ENCODE assay signal across 8 mouse cellular contexts in the genomic region with DNA sequence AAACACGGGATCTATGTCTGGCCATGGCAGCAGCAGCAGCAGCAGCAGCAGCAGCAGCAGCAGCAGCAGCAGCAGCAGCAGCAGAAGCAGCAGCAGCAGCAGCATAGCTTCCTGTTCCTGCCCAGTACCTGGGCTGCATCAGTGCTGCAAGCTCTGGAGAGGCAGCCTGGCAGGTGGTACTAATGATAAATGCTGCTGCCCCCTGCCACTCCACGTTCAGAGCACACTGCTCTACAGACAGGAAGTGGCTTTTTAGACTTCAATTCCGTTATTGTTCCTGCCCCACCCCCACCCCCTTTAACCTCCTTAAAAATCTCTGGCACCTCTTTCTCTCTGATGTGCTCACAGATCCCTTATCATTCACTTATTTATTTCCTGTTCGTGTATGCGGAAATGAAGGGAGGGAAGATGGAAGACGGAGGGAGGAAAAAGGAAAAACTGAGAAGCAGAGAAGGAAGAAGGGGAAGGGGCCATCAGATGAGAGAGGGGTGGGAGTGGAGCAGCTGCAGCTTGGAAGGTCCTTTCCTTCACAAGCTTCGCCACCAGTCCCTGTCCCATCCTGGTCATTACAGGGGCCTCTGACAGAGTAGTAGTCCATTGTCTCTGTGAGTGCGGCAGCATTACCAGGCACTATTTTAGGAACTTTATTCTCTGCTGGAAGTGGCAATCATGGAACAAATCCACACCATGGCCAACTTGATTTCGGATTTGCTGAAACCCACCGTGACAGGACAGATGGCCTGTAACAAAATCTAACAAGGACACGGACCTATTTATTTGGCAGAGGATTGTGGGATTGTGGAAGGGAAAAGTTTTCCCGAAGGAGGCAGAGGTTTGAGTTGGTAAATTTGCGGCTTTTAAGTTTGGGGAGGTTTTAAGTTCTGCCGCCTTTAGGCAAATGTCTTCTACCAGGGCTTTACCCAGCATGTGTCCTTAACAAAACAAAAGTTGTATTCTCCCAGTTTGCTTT. TPM values are rescaled to one million over a fixed set of nuclear protein-coding genes. Genes with fewer than 3 reads are reported as not detected.
DNase-seq lines count a peak whose midpoint lies in the region; TF ChIP-seq lines count a peak whose summit lies in the region.

No protein-coding gene starts in this region.

- no peak for TF ChIP-seq CTCF in gastrocnemius, adult 2 months (IDR thresholded peaks at IDR 0.05)
- TF ChIP-seq CTCF in cortical plate, adult 2 months (IDR thresholded peaks at IDR 0.05; ENCODE audit: extremely low read depth, insufficient read depth, low read length) = no peak

- H3K27ac ChIP-seq in gastrocnemius, adult 2 months = peak overlapping the region; percentile 71
- H3K27ac ChIP-seq in cortical plate, adult 2 months (ENCODE audit: insufficient read depth, low read length) = peak overlapping the region; percentile 88

- TF ChIP-seq POLR2A in cortical plate, adult 2 months (IDR thresholded peaks at IDR 0.05; ENCODE audit: extremely low read depth, insufficient read depth, low read length) = 0 out of 2 replicates have a peak, but pooled peaks have one; percentile 28

- H3K4me1 ChIP-seq in cortical plate, adult 2 months (ENCODE audit: control insufficient read depth, insufficient read depth, low read length) = peaks cover 2% of the 10 kb centered on the region

- DNase-seq in gastrocnemius, adult 2 months = no peak
- no peak for DNase-seq in gastrocnemius, postnatal 10 days
- DNase-seq in induced T-regulatory cell, adult 2 months (ENCODE audit: low read depth) = peak; percentile 56
- peak; percentile 28 for DNase-seq in neural tube, embryonic 10.5 days (ENCODE audit: extremely low spot score, low spot score)
- no peak for DNase-seq in lung, postnatal 36 days
- DNase-seq in spleen, postnatal 4 days (ENCODE audit: low spot score in 2 of 2) = no peak
- no peak for DNase-seq in left cerebral cortex, postnatal 4 days

- H3K4me3 ChIP-seq in gastrocnemius, adult 2 months = peak overlapping the region; percentile 70
- peak overlapping the region; percentile 33 for H3K4me3 ChIP-seq in cortical plate, adult 2 months (ENCODE audit: insufficient read depth, low read length)

- intact Hi-C loops in gastrocnemius, adult 2 months (cut with DNase I) = no loop called here
- intact Hi-C loops in left cerebral cortex, postnatal 4 days (cut with DNase I) = no loop called here

RNA-seq across cellular contexts. Expression of gene Arpp21, which starts 49.1 kb away (rescaled TPM):
- total RNA-seq in gastrocnemius, adult 2 months (2021) = 10 to 100 TPM in 1 of 2 experiments, 1 to 10 TPM in 1; 9.5 to 25.4 TPM
- 10 to 100 TPM; 52.9 to 54.1 TPM for total RNA-seq in gastrocnemius, postnatal 10 days (2021)
- polyA plus RNA-seq in cortical plate, adult 2 months (2012; rRNA removed) = 521 and 601 TPM in 2 replicates
- total RNA-seq in left cerebral cortex, postnatal 4 days (2021) = 100 to 1,000 TPM; 459 to 577 TPM

Comparison
In these comparisons a context has a peak if more than half of its experiments do, and no peak if none do; other contexts are left out.
1. DNase-seq: peak in induced T-regulatory cell, adult 2 months (single experiment) and neural tube, embryonic 10.5 days (single experiment); none in gastrocnemius, adult 2 months (single experiment), gastrocnemius, postnatal 10 days (single experiment), lung, postnatal 36 days (single experiment), spleen, postnatal 4 days (0 of 2) and left cerebral cortex, postnatal 4 days (single experiment).
2. RNA of gene Arpp21, which starts 49.1 kb away (total RNA-seq): 459 to 577 TPM in left cerebral cortex, postnatal 4 days; 52.9 to 54.1 TPM in gastrocnemius, postnatal 10 days and 9.5 to 25.4 TPM in gastrocnemius, adult 2 months; every median in the first group is over 4 times any median in the second.